Mouse (Mus musculus): ENCODE measurements at regions not wholly inside any gene's neighbourhood (a gene's known extent, or its start where the extent isn't known, plus 50 kb on each side); places are given as distances from the start of the nearest gene placed in this dataset.
A peak's percentile ranks its signal among the peaks of the same experiment; 100 is the strongest.
"Not testable (repeated sequence)": the region's sequence is repeated elsewhere in the genome, so short reads cannot be mapped to it uniquely, and the experiment has no call there.

DNA sequence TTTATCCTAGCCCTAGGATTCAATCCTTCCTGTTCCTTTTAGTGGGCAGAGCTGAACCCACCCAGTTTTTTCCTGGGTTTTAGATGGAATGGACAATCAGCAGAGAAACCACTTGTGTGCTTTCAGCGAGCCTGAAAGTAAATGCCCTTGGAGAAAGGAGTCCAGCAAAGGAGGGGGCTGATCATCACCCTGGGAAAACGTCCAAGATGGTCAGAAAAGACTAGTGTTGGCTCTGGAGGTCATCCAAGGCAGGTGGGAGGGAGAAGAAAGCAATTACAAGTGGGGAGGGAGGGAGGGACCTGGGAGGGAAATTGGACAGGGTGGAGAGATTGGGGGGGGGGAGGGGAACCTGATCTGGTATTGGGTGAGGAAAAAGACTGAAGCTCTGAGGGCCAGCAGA is 55.6 kb upstream of the Zfp366 start:
- DNase-seq (ENCODE audit: low spot score in 2 of 2) = no peak

GRCm38 (mm10) chr13:99128284-99128691 is 56.3 kb upstream of the Zfp366 start:
- peak in 1 of 2 experiments; percentile 53 for DNase-seq (ENCODE audit: low spot score in 2 of 2)

DNA sequence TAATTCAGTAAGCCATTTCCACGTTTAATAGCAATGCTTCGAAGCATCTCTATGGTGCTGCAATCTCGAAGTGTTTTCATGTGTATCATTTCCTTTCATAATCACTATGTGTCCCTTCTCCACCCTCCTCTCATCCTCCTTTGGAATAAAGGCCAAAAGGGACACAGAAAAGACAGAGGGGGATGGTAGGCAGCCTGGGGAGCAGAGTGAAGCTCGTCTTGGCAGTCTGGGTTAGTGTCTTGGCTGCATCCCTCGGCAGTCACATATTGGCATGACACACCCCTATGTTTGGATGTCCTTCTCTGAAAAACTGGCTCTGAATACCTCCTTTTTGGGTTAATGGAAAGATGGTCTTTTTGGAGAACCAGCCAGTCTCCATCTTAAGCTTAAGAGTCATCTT is 56.9 kb upstream of the Zfp366 start:
- DNase-seq (ENCODE audit: low spot score in 2 of 2) = no peak

DNA sequence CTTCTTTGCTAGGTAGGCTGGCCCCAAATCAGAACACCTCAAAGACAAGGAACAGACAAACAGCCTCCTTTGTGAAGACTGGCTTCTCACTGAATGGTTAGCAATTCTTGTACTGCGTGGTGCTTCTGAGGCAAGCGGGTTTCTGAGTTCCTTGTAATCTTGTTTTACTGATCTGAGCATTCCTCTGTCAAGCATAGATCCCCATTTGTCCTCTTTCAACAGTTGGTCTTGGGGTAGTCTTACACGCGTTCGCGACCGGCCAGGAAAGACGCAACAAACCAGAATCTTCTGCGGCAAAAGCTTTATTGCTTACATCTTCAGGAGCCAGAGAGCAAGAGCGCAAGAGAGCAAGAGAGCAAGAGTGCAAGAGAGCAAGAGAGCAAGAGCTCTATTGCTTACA is 57.7 kb upstream of the Zfp366 start:
- DNase-seq (ENCODE audit: low spot score in 2 of 2) = not testable (repeated sequence)

DNA sequence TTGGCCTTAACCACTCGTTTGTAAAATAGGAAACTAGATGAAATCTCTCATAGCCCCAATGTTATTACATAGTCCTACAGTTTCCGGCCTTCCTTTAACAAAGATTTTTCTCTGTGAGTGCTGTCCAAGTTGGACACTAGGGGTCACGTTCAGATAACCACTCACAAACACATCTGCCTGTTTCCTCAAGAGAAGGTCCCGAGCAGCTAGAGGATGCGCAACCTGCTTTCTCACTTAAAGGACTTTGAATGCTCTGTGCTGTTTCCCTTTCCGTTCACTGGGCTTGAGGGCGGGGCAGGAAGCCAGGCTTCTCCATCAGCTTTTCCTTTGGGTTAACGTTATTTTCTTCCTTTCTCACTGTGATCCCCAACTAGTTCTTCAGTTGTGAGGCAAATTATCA is 58.1 kb upstream of the Zfp366 start:
- DNase-seq (ENCODE audit: low spot score in 2 of 2) = no peak

- no peak for DNase-seq (ENCODE audit: low spot score in 2 of 2)
Measured at GRCm38 (mm10) chr13:99125946-99126345, 58.7 kb upstream of the Zfp366 start.

GRCm38 (mm10) chr13:99124894-99125570 is 59.6 kb upstream of the Zfp366 start:
- DNase-seq (ENCODE audit: low spot score in 2 of 2) = peak in 1 of 2 experiments; percentile 62

GRCm38 (mm10) chr13:99124141-99124540 is 60.5 kb upstream of the Zfp366 start:
- no peak for DNase-seq (ENCODE audit: low spot score in 2 of 2)

DNA sequence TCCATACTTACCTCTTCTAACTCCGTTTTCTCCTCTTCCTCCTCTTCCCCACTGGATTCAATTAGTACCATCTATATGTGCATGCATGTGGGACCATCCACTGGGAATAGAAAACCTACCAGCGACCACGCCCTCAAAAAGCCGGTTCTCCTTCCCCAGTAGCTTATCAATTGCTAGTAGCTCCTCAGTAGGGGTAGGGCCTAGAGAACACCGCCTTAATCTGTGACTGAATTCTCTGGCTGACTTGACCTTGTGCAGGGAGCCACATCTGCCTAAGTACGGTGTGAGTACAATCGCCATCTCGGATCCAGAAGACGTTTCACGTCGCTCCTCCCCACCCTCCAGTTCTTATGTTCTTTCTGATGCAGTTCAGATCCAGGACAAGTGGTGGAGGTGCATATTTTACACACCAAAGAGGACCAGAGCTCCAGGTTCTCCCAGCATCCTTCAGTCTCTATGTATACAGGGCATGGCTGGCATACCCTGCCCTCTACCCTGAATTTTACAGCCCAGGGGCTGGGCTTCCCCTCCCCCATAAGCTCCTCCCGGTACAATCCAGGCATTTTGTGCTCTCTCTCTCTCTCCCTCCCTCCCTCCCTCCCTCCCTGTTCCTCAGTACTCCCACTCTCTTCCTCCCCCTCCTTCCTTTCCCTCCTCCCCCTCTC is 61.0 kb upstream of the Zfp366 start:
- no peak for DNase-seq (ENCODE audit: low spot score in 2 of 2)

DNA sequence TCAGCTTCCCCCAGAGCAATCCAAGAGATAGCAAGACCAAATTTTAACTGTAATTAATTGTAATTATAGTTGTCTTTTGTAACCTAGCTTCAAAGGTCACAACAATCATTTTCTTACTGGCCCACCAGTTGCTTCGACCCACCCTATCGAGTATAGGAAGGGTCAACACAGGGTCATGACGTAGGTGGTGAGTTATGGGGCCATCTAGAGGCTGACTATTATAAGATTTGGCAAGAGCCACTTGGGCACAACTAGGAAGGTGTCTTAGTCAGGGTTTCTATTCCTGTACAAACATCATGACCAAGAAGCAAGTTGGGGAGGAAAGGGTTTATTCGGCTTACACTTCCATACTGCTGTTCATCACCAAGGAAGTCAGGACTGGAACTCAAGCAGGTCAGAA is 62.1 kb upstream of the Zfp366 start:
- not testable (repeated sequence) for DNase-seq (ENCODE audit: low spot score in 2 of 2)

- no peak for DNase-seq (ENCODE audit: low spot score in 2 of 2)
Measured at GRCm38 (mm10) chr13:99121096-99121495, 63.5 kb upstream of the Zfp366 start.

DNA sequence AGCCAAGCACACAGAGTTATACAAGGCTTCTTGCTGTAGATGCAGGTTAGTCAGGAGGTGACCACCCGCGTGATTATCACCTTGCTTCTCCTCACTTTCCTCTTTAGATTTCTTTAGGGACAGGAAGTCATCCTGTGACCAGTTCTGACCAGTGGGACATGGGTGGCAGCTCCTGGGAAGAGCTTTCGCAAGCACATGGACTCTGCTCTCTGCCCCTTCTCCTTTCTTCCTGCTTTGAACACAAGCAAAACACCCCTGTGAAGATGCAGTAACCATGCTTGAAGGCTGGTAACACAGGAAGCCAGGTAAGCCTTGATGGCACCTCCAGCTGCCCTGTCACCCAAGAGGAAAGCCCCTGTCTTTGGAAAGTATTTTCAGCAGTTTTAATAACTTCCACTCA is 64.7 kb upstream of the Zfp366 start:
- no peak for DNase-seq (ENCODE audit: low spot score in 2 of 2)

DNA sequence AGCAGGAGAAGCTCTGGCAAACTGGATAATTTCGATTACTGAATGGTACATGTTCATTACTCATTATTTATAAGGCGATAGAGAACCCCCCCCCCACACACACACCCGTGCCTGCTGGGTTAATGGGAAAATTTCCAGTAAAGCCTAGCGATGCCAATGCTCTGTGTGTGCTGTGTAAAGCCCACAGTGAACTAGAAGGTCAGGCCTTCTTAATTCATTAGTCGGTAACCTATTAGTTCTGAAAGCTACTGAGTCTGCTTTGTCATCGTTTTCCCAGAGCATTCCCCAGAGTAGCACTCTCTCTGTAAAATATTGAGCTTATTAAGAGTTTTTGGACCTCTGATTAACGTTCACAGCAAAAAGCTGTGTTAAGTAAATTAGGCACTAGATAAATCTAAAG is 65.7 kb upstream of the Zfp366 start:
- DNase-seq (ENCODE audit: low spot score in 2 of 2) = no peak

DNA sequence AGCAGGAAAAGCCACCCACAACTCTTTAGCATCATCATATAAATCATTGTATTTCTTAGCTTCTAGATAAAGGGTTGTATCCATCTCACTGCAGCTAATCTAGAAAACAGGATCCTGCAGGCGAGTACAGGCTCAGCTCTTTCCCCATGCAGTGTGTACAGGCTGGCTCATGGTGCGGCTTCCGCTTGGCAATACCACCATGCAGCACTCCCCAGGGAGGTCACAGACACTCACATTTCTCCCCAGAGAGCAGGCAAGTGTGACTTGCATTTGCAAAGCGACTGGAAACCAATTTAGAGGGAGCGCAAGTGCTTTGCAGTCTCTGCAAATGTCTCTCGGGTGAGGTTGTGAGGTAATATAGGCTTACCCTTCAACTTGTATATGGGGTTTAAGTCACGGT is 69.1 kb upstream of the Zfp366 start:
- no peak for DNase-seq (ENCODE audit: low spot score in 2 of 2)

- no peak for DNase-seq (ENCODE audit: low spot score in 2 of 2)
Measured at GRCm38 (mm10) chr13:99114565-99114964, 70.1 kb upstream of the Zfp366 start.

DNA sequence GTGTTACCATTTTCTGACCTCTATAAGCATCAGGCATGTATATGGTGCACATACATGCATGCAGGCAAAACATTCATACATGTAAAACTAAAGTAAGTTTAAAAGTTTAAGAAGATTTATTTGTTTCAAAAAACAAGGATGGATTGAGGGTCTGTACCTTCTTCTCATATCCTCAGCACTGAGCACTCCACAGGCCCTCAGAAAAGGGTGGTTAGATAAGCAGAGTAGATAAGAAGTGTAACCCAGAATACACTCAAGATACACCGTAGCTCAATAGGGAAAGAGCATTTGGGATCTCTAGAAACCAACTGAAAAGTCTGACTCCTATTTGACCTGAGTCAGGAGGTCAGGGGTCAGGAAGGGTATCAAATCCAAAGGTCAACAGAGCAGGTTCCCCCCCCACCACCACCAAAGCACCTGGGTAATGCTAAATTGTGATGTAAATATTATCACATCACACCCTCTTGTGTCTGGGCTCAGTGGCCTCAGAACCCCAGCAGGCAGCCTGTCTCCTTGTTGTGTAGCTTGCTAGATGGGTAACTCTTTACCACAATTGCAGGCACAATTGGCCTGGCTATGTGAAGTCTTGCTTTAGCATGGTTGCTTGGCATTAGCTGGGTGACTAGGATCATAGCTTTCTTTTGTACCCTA is 72.8 kb upstream of the Zfp366 start:
- DNase-seq (ENCODE audit: low spot score in 2 of 2) = no peak

- no peak for DNase-seq (ENCODE audit: low spot score in 2 of 2)
Measured at GRCm38 (mm10) chr13:99107983-99108382, 76.6 kb upstream of the Zfp366 start.

DNA sequence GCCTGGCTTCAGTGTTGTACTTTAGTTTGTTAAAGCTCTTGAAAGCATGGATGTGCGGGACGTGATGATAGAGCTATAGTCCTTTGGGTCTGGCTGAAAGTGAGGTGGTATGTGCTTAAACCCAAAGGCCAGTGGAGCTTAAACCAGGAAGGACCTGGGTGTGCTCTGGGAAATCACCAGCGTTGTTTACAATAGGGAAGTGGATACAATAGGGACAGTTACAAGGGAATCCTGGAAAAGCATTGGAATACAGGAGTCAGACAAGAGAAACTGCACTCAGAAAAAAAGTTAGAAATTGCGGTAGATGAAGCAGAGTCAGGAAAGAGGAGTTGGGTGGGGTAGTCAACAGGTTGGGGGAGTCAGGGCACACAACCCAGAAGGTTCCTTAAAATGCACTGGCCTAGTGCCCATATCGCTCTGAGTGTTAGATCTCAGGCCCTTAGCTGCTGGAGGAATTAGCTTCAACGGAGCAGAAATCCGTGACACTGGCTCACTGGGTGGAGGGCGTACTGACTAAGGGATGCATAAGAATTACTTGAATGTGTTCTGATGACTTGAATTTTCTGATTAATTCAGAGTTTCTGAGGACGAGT is 82.4 kb upstream of the Zfp366 start:
- no peak for DNase-seq (ENCODE audit: low spot score in 2 of 2)

- no peak for DNase-seq (ENCODE audit: low spot score in 2 of 2)
Measured at GRCm38 (mm10) chr13:99100430-99101409, 83.9 kb upstream of the Zfp366 start.

GRCm38 (mm10) chr13:99099794-99100429 is 84.7 kb upstream of the Zfp366 start:
- no peak for DNase-seq (ENCODE audit: low spot score in 2 of 2)
